Mouse (Mus musculus) neural tube, embryonic 14.5 days (tissue): Measurements from ENCODE around the gene Atg16l2. TPM values are rescaled to one million over a fixed set of nuclear protein-coding genes. Genes with fewer than 3 reads are reported as not detected.

Experiments
- ATAC-seq: fragments of 200-750 bp; cut with Nextera tagmentation; 2 replicates; pipeline ENCODE4 v1.8.0; 2017; ENCODE audit warnings: low read depth, mild to moderate bottlenecking, moderate TSS enrichment, moderate library complexity
- H3K27ac ChIP-seq: fragments of 300-500 bp; sonication (generic); 2 replicates; pipeline ENCODE4 v1.5.1; 2014; ENCODE audit warnings: low read depth, mild to moderate bottlenecking, control low read depth, low read length, moderate library complexity, mixed read lengths
- H3K27me3 ChIP-seq: fragments of 300-500 bp; sonication (generic); 2 replicates; pipeline ENCODE4 v1.6.1; 2014; ENCODE audit warnings: low read length; ENCODE audit not compliant: control insufficient read depth, insufficient read depth
- H3K36me3 ChIP-seq: fragments of 300-500 bp; sonication (generic); 2 replicates; pipeline ENCODE4 v1.6.1; 2014; ENCODE audit warnings: low read length, mixed read lengths; ENCODE audit not compliant: control insufficient read depth, insufficient read depth
- H3K4me1 ChIP-seq: fragments of 300-500 bp; sonication (generic); 2 replicates; pipeline ENCODE4 v1.6.1; 2014; ENCODE audit warnings: low read length; ENCODE audit not compliant: control insufficient read depth, insufficient read depth
- H3K4me2 ChIP-seq: fragments of 300-500 bp; sonication (generic); 2 replicates; pipeline ENCODE4 v1.6.1; 2014; ENCODE audit warnings: mild to moderate bottlenecking, low read depth, low read length, control low read depth
- H3K4me3 ChIP-seq: fragments of 300-500 bp; sonication (generic); 2 replicates; pipeline ENCODE4 v1.5.1; 2014; ENCODE audit warnings: low read depth, low read length, control low read depth, mixed read lengths
- H3K9ac ChIP-seq: fragments of 300-500 bp; sonication (generic); replicated peaks from 2 replicates; pipeline ENCODE4 v1.6.1; 2014; ENCODE audit warnings: low read depth, mild to moderate bottlenecking, control low read depth, low read length, mixed read lengths
- H3K9me3 ChIP-seq: fragments of 300-500 bp; sonication (generic); 2 replicates; pipeline ENCODE4 v1.6.1; 2016; ENCODE audit warnings: low read length; ENCODE audit not compliant: control insufficient read depth
- WGBS: fragments of 180-500 bp; shearing (Covaris S2); extraction: QIAGEN DNeasy Blood & Tissue Kit; methylation state at CpG from one replicate; pipeline ENCODE4 v1.1.7; 2014; 5-methylcytosine and 5-hydroxymethylcytosine counted together
- polyA plus RNA-seq: library from polyadenylated mRNA; unstranded; fragments of >200 nt; fragmentation: Nextera tagmentation; extraction: Ambion mirVana; gene quantifications from 2 replicates; pipeline ENCODE4 v1.2.1, GENCODE M21; 2014

Atg16l2 gene
- polyA plus RNA-seq, 1 experiment from 2014 or later = 28.8 TPM

DNA sequence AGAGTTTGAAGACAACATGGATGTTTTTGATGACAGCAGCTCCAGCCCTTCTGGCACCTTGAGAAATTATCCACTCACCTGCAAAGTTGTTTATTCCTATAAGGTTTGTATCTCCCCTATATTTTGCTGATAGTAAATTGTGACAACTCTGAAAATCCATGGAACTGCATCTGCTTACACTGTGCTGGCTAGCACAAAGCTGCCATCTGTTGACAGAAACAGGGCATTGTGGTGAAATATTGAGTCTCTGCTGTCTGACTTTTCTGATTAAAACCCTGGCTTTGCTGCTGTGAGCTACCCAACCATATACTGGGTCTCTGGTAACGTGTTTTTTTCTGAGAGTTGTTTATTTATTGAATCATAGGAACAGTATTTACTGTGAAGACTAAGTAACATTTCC lies 30.4 kb downstream of the Atg16l2 start:
- 82% methylated on average over 1 of the region's 1 CpGs for WGBS
- no peak overlapping the region for H3K4me3 ChIP-seq
- H3K4me1 ChIP-seq = no peaks in the 10 kb centered on the region
- H3K27ac ChIP-seq = no peak overlapping the region
- H3K4me2 ChIP-seq = no peak overlapping the region
- no peak overlapping the region for H3K9ac ChIP-seq
- H3K36me3 ChIP-seq = peaks cover 7% of the 10 kb centered on the region
- H3K9me3 ChIP-seq = no peaks in the 10 kb centered on the region
- no peaks in the 10 kb centered on the region for H3K27me3 ChIP-seq
- no peak for ATAC-seq

DNA sequence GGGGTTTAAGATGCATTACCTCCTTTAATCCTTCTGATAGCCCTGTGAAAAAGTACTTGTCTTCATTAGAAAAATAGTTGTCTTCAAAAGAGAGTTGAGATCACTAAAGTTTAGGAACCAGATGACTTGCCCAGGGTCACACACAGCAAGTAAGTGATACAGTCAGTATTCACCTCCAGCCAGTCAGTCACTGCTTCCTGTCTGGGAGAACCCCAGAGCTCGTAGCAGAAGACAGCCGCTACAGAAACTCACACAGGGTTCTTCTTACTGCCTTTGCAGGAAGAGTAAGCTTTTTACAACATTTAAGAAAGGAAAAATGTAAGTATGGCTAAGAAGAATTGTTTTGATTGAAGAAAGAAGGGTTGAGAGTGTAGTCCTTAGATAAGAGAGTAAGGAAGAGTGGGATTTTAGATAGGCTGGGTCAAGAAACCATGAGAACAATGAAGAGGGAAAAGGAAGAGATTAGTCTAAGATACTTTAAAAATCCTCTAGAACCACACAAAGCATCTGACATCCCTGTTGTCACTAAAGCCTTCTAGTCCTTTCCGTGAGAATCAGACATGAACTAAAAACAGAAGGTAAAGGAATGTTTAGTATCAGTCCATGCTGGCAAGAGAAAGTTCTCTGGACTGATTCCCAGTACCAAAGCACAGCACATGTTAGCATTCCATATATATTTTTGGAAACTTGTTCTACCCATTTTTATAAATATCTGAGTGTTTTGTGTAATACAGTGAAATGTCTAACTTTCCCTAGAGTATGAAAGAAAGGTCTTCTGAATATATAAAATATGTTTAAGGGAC lies 34.4 kb downstream of the Atg16l2 start:
- Histone ChIP-seq H3K36me3 (0 out of 2 replicates have a peak, but pooled peaks cover 2% of the 10 kb centered on the region), H3K9ac (no peak overlapping the region), H3K4me2 (no peak overlapping the region), H3K4me1 (no peaks in the 10 kb centered on the region), H3K4me3 (no peak overlapping the region), H3K9me3 (no peaks in the 10 kb centered on the region), H3K27me3 (no peaks in the 10 kb centered on the region), H3K27ac (no peak overlapping the region)
- WGBS = 88% methylated on average over 3 of the region's 3 CpGs
- ATAC-seq = no peak

DNA sequence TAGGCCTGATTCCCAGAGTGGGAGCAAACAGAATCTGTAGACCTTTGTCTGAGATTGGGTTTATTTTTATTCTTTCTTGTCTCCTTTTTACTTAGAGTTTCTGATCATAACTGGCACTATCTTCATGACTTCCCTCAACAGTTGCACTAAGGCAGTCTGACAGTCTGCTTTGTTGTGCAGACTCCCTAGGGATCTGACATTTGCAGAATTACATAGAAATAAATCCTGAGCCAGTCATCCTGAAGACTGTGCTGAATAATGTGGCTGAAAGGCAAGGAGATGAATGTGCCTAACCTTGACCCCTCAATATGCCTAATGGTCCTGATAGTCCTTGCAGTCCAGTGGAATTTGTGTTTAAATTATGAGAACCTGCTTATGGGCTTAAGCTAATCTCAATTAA lies 38.5 kb downstream of the Atg16l2 start:
- ATAC-seq = no peak
- Histone ChIP-seq H3K36me3 (peaks cover 12% of the 10 kb centered on the region; the same call in 1 of the 2 replicates), H3K27ac (no peak overlapping the region), H3K9ac (no peak overlapping the region), H3K9me3 (no peaks in the 10 kb centered on the region), H3K4me2 (no peak overlapping the region), H3K27me3 (no peaks in the 10 kb centered on the region), H3K4me1 (no peaks in the 10 kb centered on the region), H3K4me3 (no peak overlapping the region)

DNA sequence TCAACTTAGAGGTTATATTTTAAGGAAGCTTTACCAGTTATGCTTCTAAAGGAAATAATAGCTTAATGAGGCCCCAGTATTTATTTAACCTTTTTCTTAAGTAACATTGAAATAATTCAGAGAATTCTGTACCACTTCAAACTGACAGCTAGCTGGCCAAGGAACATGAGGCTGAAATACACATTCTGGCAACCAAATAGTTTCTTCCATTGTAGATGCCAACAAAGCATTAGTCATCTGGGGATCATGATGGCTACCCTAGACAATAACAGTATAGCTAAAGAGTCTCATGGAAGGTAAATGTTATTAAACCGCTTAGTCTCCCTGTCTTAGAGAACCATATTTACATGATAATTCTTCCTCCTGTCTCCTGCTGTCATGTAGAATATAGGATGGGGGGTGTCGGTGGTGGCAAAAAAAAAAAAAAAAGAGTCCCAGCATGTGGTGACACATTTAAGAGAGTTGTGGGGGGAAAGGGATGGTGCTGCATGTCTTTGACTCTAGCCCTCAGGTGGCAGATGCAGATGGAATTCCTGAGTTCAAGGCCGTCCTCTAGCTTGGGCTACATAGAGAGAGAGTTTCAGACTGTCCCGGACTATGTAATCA lies 40.0 kb downstream of the Atg16l2 start:
- Histone ChIP-seq H3K9me3 (no peaks in the 10 kb centered on the region), H3K4me2 (no peak overlapping the region), H3K36me3 (peaks cover 12% of the 10 kb centered on the region; the same call in 1 of the 2 replicates), H3K4me1 (no peaks in the 10 kb centered on the region), H3K27me3 (no peaks in the 10 kb centered on the region), H3K4me3 (no peak overlapping the region), H3K27ac (no peak overlapping the region), H3K9ac (no peak overlapping the region)
- WGBS = 81% methylated on average over 4 of the region's 4 CpGs
- ATAC-seq = no peak

DNA sequence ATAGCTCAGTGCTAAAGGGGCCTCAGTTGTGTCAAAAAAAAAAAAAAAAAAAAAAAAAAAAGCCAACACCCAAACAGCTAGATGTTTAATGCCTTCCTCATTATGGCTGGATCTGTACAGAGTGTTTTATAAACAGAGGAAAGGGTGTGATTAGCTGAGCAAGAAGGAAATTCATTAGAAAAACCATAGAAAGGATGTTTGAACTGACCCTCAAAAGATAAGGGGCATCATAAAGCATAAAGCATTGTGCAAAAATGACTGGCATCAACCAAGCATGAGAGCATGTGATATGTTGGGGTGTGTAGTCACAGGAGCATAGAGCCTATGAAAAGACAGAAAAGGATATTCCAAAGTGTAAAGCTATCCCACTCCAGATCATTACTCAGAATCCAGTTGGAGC lies 43.6 kb downstream of the Atg16l2 start:
- Histone ChIP-seq H3K4me2 (no peak overlapping the region), H3K27ac (no peak overlapping the region), H3K4me1 (no peaks in the 10 kb centered on the region), H3K4me3 (no peak overlapping the region), H3K9me3 (no peaks in the 10 kb centered on the region), H3K36me3 (peaks cover 13% of the 10 kb centered on the region; the same call in 1 of the 2 replicates), H3K27me3 (no peaks in the 10 kb centered on the region), H3K9ac (no peak overlapping the region)
- ATAC-seq = no peak

DNA sequence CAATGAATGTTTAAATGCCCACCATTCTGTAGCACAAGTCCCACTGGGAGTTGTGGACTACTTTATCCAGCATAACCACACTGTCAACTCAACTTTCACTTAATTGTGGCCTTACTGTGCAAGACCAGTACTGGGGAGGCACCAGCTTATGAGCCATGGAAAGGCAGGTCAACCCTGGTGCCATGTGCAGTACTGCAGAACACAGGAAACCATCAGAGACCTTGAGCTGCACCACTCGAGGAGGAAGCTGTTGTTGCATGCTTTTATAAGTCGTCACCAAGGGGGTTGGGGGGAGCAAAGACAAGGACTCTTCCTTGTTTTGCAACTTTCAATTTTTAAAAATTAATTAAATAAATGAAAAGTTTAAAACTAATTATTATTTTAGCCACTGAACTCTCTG lies 49.0 kb downstream of the Atg16l2 start:
- no peaks in the 10 kb centered on the region for H3K9me3 ChIP-seq
- H3K27ac ChIP-seq = no peak overlapping the region
- 83% methylated on average over 2 of the region's 2 CpGs for WGBS
- no peak overlapping the region for H3K9ac ChIP-seq
- H3K4me1 ChIP-seq = no peaks in the 10 kb centered on the region
- H3K4me2 ChIP-seq = no peak overlapping the region
- no peak overlapping the region for H3K4me3 ChIP-seq
- no peaks in the 10 kb centered on the region for H3K27me3 ChIP-seq
- peaks cover 8% of the 10 kb centered on the region; the same call in 1 of the 2 replicates for H3K36me3 ChIP-seq
- ATAC-seq = no peak

DNA sequence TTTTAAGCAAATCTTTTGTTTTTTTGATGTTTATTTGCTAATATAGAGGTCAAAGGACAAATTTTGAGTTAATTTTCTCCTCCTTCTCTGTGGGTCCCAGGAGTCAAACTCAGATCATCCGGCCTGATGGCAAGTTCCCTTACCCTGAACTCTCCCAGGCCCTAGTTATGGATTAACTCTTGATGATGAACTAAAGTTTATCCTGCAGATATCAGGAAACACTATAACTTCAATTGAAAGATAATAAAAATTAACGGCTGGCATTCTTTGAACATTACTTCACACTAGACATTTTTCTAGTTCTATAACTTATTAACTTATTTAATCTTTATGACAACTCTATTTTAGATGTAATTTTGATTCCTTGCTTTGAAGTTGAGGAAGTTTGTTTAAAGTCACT lies 52.9 kb downstream of the Atg16l2 start:
- Histone ChIP-seq H3K9ac (no peak overlapping the region), H3K27ac (no peak overlapping the region), H3K4me2 (no peak overlapping the region), H3K4me3 (no peak overlapping the region), H3K9me3 (no peaks in the 10 kb centered on the region), H3K36me3 (peaks cover 8% of the 10 kb centered on the region; the same call in 1 of the 2 replicates), H3K27me3 (no peaks in the 10 kb centered on the region), H3K4me1 (no peaks in the 10 kb centered on the region)
- no peak for ATAC-seq
- WGBS = 90% methylated on average over 2 of the region's 2 CpGs

DNA sequence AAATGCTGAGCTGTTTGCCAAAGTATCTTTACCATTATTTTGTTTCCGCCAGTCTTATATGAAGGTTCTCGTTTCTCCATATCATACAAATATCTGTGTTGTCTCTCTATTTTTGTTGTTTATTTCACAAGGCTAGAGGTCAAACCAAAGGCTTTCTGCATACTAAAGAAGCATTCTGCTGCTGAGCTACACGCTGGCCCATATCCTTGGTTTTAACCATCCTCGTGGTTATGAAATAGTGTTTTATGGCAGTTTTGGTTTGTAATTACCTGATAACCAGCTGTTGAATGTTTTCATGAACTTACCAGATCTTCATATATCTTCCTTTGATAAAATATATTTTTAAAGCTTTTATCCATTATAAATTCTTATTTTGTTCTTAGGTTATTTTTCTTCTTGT lies 53.3 kb downstream of the Atg16l2 start:
- H3K9me3 ChIP-seq = no peaks in the 10 kb centered on the region
- no peaks in the 10 kb centered on the region for H3K4me1 ChIP-seq
- 93% methylated on average over 4 of the region's 4 CpGs for WGBS
- H3K36me3 ChIP-seq = peaks cover 8% of the 10 kb centered on the region; the same call in 1 of the 2 replicates
- no peaks in the 10 kb centered on the region for H3K27me3 ChIP-seq
- no peak overlapping the region for H3K9ac ChIP-seq
- H3K27ac ChIP-seq = no peak overlapping the region
- H3K4me3 ChIP-seq = no peak overlapping the region
- no peak overlapping the region for H3K4me2 ChIP-seq
- no peak for ATAC-seq

DNA sequence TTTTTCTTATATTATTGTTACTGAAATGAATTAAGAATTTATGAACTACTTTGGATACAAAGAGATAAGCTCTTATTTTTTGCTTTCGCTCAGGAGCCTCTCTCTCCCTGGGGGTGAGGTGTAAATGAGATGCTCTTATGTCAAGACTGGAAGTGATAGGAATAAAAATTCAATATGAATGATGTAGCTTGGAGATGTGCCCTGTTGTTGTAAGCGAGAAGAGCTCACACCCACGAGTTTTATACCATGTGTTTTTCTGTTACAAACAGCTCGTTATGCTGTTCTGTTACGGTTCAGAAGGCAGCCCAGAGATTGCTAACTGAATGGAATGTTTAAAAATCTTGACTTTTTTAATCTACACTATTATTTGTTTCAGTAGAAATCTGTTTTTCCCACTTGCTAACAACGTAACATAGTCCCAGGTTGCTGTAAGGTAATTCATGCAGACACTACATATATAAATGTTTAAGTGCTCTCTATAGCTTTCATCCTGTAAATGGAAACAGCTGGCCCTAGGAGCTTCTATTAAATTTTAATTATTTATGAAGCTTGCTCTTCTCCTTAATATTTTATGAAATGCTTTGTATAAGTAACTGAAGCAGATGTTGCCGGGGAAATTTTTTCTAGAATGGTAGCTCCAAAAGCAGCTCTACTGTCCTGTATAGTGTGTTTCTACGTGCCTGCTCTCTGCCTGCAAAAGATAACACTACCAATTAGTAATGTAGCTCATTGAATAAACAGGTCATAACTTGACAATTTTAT lies 65.2 kb downstream of the Atg16l2 start:
- WGBS = 45% methylated on average over 8 of the region's 8 CpGs
- Histone ChIP-seq H3K4me1 (no peaks in the 10 kb centered on the region), H3K27me3 (no peaks in the 10 kb centered on the region), H3K9me3 (no peaks in the 10 kb centered on the region), H3K4me2 (no peak overlapping the region), H3K27ac (peak overlapping the region; percentile 52; the same call in 1 of the 2 replicates), H3K9ac (no peak overlapping the region), H3K4me3 (no peak overlapping the region), H3K36me3 (no peaks in the 10 kb centered on the region; the same call in 1 of the 2 replicates)
- peak; percentile 89 for ATAC-seq
